Mouse (Mus musculus) hindbrain, embryonic 16.5 days (tissue): ENCODE results near the gene Chrdl2. TPM values are rescaled to one million over a fixed set of nuclear protein-coding genes. Genes with fewer than 3 reads are reported as not detected.
A peak's percentile ranks its signal among the peaks of the same experiment; 100 is the strongest.

Experiments used
- ATAC-seq: fragments of 200-750 bp; cut with Nextera tagmentation; 2 replicates; pipeline ENCODE4 v1.8.0; 2017; ENCODE audit warnings: moderate TSS enrichment, moderate library complexity
- H3K27ac ChIP-seq: fragments of 300-500 bp; sonication (generic); 2 replicates; pipeline ENCODE4 v1.5.1; 2014; ENCODE audit warnings: low read depth, mild to moderate bottlenecking, control low read depth, low read length, moderate library complexity
- H3K27me3 ChIP-seq: fragments of 300-500 bp; sonication (generic); replicated peaks from 2 replicates; pipeline ENCODE4 v1.6.1; 2014; ENCODE audit warnings: low read length; ENCODE audit not compliant: control insufficient read depth, insufficient read depth
- H3K36me3 ChIP-seq: fragments of 300-500 bp; sonication (generic); 2 replicates; pipeline ENCODE4 v1.6.1; 2014; ENCODE audit warnings: mild to moderate bottlenecking, low read length, moderate library complexity, mixed read lengths; ENCODE audit not compliant: control insufficient read depth, insufficient read depth
- H3K4me1 ChIP-seq: fragments of 300-500 bp; sonication (generic); 2 replicates; pipeline ENCODE4 v1.6.1; 2014; ENCODE audit warnings: low read depth, low read length; ENCODE audit not compliant: control insufficient read depth, insufficient read depth
- H3K4me2 ChIP-seq: fragments of 300-500 bp; sonication (generic); 2 replicates; pipeline ENCODE4 v1.6.1; 2014; ENCODE audit warnings: mild to moderate bottlenecking, low read length, control low read depth, moderate library complexity
- H3K4me3 ChIP-seq: fragments of 300-500 bp; sonication (generic); 2 replicates; pipeline ENCODE4 v1.5.1; 2014; ENCODE audit warnings: mild to moderate bottlenecking, low read length, control low read depth, moderate library complexity
- H3K9ac ChIP-seq: fragments of 300-500 bp; sonication (generic); 2 replicates; pipeline ENCODE4 v1.6.1; 2014; ENCODE audit warnings: low read depth, mild to moderate bottlenecking, control low read depth, low read length, moderate library complexity
- H3K9me3 ChIP-seq: fragments of 300-500 bp; sonication (generic); 2 replicates; pipeline ENCODE4 v1.6.1; 2014; ENCODE audit warnings: mild to moderate bottlenecking, low read length, moderate library complexity; ENCODE audit not compliant: control insufficient read depth
- WGBS: fragments of 180-500 bp; shearing (Covaris S2); extraction: QIAGEN DNeasy Blood & Tissue Kit; methylation state at CpG from one replicate; pipeline ENCODE4 v1.1.7; 2014; 5-methylcytosine and 5-hydroxymethylcytosine counted together
- polyA plus RNA-seq: library from polyadenylated mRNA; unstranded; fragments of >200 nt; fragmentation: Nextera tagmentation; extraction: Ambion mirVana; gene quantifications from 2 replicates; pipeline ENCODE4 v1.2.1, GENCODE M21; 2015

Chrdl2 gene
- polyA plus RNA-seq, 1 experiment from 2014 or later = 0.88 TPM

GRCm38 (mm10) chr7:100003781-100004180 lies 2.2 kb upstream of the Chrdl2 start:
- H3K4me3 ChIP-seq = no peak overlapping the region

GRCm38 (mm10) chr7:100006411-100006810 lies 439 bp downstream of the Chrdl2 start:
- H3K27me3 ChIP-seq = peaks cover 35% of the 10 kb centered on the region
- ATAC-seq = no peak
- H3K4me3 ChIP-seq = peak overlapping the region; percentile 58
- no peak overlapping the region; the same call in 1 of the 2 replicates for H3K9ac ChIP-seq
- H3K9me3 ChIP-seq = no peaks in the 10 kb centered on the region
- H3K27ac ChIP-seq = no peak overlapping the region
- peak overlapping the region; percentile 98 for H3K4me2 ChIP-seq
- no peaks in the 10 kb centered on the region for H3K36me3 ChIP-seq
- peaks cover 6% of the 10 kb centered on the region; the same call in 1 of the 2 replicates for H3K4me1 ChIP-seq
- WGBS = 5% methylated on average over 11 of the region's 11 CpGs

More at GRCm38 (mm10) chr7:100003781-100004180, 2.2 kb upstream of the Chrdl2 start:
- H3K27me3 ChIP-seq = peaks cover 35% of the 10 kb centered on the region
- H3K4me1 ChIP-seq = peaks cover 6% of the 10 kb centered on the region; the same call in 1 of the 2 replicates
- no peak overlapping the region for H3K4me2 ChIP-seq
- H3K36me3 ChIP-seq = no peaks in the 10 kb centered on the region
- WGBS = 57% methylated on average over 9 of the region's 9 CpGs
- no peak overlapping the region for H3K27ac ChIP-seq
- no peaks in the 10 kb centered on the region for H3K9me3 ChIP-seq
- ATAC-seq = no peak
- no peak overlapping the region for H3K9ac ChIP-seq

- no peak overlapping the region for H3K9ac ChIP-seq
- 98% methylated on average over 4 of the region's 4 CpGs for WGBS
- ATAC-seq = no peak
- H3K4me3 ChIP-seq = no peak overlapping the region
- no peak overlapping the region for H3K4me2 ChIP-seq
- peaks cover 35% of the 10 kb centered on the region for H3K27me3 ChIP-seq
- no peak overlapping the region for H3K27ac ChIP-seq
- H3K36me3 ChIP-seq = no peaks in the 10 kb centered on the region
- no peaks in the 10 kb centered on the region for H3K9me3 ChIP-seq
- peaks cover 6% of the 10 kb centered on the region; the same call in 1 of the 2 replicates for H3K4me1 ChIP-seq
Observed at GRCm38 (mm10) chr7:100008765-100009164, 2.8 kb downstream of the Chrdl2 start.

- peaks cover 8% of the 10 kb centered on the region; the same call in 1 of the 2 replicates for H3K4me1 ChIP-seq
- H3K9ac ChIP-seq = no peak overlapping the region
- H3K4me2 ChIP-seq = no peak overlapping the region
- H3K9me3 ChIP-seq = no peaks in the 10 kb centered on the region
- peaks cover 30% of the 10 kb centered on the region for H3K27me3 ChIP-seq
- H3K36me3 ChIP-seq = no peaks in the 10 kb centered on the region
- no peak overlapping the region for H3K4me3 ChIP-seq
- 11% methylated on average over 11 of the region's 11 CpGs for WGBS
- H3K27ac ChIP-seq = no peak overlapping the region
- ATAC-seq = peak; percentile 43; the same call in 1 of the 2 replicates
Observed at GRCm38 (mm10) chr7:100009640-100010039, 3.7 kb downstream of the Chrdl2 start.

- Histone ChIP-seq H3K4me2 (no peak overlapping the region), H3K4me1 (peaks cover 2% of the 10 kb centered on the region; the same call in 1 of the 2 replicates), H3K27ac (no peak overlapping the region), H3K9ac (no peak overlapping the region), H3K27me3 (peaks cover 24% of the 10 kb centered on the region), H3K36me3 (no peaks in the 10 kb centered on the region), H3K9me3 (no peaks in the 10 kb centered on the region), H3K4me3 (no peak overlapping the region)
- WGBS = 56% methylated on average over 5 of the region's 5 CpGs
- ATAC-seq = no peak
Observed at GRCm38 (mm10) chr7:100010711-100011110, 4.7 kb downstream of the Chrdl2 start.

GRCm38 (mm10) chr7:100012085-100012484 lies 6.1 kb downstream of the Chrdl2 start:
- Histone ChIP-seq H3K27ac (no peak overlapping the region; the same call in 1 of the 2 replicates), H3K4me1 (peaks cover 2% of the 10 kb centered on the region; the same call in 1 of the 2 replicates), H3K4me3 (no peak overlapping the region), H3K36me3 (no peaks in the 10 kb centered on the region), H3K27me3 (peaks cover 16% of the 10 kb centered on the region), H3K9ac (no peak overlapping the region), H3K9me3 (no peaks in the 10 kb centered on the region), H3K4me2 (no peak overlapping the region)
- 37% methylated on average over 8 of the region's 8 CpGs for WGBS
- ATAC-seq = peak; percentile 76

- 32% methylated on average over 6 of the region's 6 CpGs for WGBS
- ATAC-seq = no peak
- H3K27me3 ChIP-seq = peaks cover 12% of the 10 kb centered on the region
- no peak overlapping the region for H3K4me2 ChIP-seq
- no peak overlapping the region for H3K4me3 ChIP-seq
- no peaks in the 10 kb centered on the region for H3K9me3 ChIP-seq
- H3K4me1 ChIP-seq = peaks cover 2% of the 10 kb centered on the region; the same call in 1 of the 2 replicates
- H3K36me3 ChIP-seq = no peaks in the 10 kb centered on the region
- peak overlapping the region; percentile 48; the same call in 1 of the 2 replicates for H3K27ac ChIP-seq
- no peak overlapping the region for H3K9ac ChIP-seq
Observed at GRCm38 (mm10) chr7:100012515-100012914, 6.5 kb downstream of the Chrdl2 start.

- Histone ChIP-seq H3K9ac (no peak overlapping the region), H3K27ac (no peak overlapping the region), H3K9me3 (no peaks in the 10 kb centered on the region), H3K4me1 (peaks cover 2% of the 10 kb centered on the region; the same call in 1 of the 2 replicates), H3K4me3 (no peak overlapping the region), H3K4me2 (no peak overlapping the region), H3K27me3 (no peaks in the 10 kb centered on the region; the same call in 1 of the 2 replicates), H3K36me3 (no peaks in the 10 kb centered on the region)
- 62% methylated on average over 8 of the region's 8 CpGs for WGBS
- 0 out of 2 replicates have a peak, but pooled peaks have one; percentile 27 for ATAC-seq
Observed at GRCm38 (mm10) chr7:100014123-100014600, 8.2 kb downstream of the Chrdl2 start.

- H3K4me3 ChIP-seq = no peak overlapping the region
- WGBS = 92% methylated on average over 8 of the region's 8 CpGs
- peaks cover 2% of the 10 kb centered on the region; the same call in 1 of the 2 replicates for H3K4me1 ChIP-seq
- no peak overlapping the region for H3K9ac ChIP-seq
- no peak overlapping the region for H3K27ac ChIP-seq
- H3K36me3 ChIP-seq = no peaks in the 10 kb centered on the region
- H3K9me3 ChIP-seq = no peaks in the 10 kb centered on the region
- H3K27me3 ChIP-seq = no peaks in the 10 kb centered on the region
- no peak overlapping the region for H3K4me2 ChIP-seq
- no peak for ATAC-seq
Observed at GRCm38 (mm10) chr7:100017056-100017455, 11.1 kb downstream of the Chrdl2 start.
